Mouse (Mus musculus) cortical plate, adult 2 months (tissue): ENCODE data around the gene Chst4.

ENCODE experiments used
- CTCF ChIP-seq: fragments of 200-500 bp; IDR thresholded peaks from 2 replicates; pipeline ENCODE4 v1.5.1; 2011; ENCODE audit warnings: mild to moderate bottlenecking, control low read depth, low read length; ENCODE audit not compliant: insufficient read depth; ENCODE audit errors: extremely low read depth
- POLR2A ChIP-seq: fragments of 200-500 bp; IDR thresholded peaks from 2 replicates; pipeline ENCODE4 v1.6.1; 2011; ENCODE audit warnings: mild to moderate bottlenecking, low read length, control low read depth; ENCODE audit not compliant: insufficient read depth; ENCODE audit errors: extremely low read depth

DNA sequence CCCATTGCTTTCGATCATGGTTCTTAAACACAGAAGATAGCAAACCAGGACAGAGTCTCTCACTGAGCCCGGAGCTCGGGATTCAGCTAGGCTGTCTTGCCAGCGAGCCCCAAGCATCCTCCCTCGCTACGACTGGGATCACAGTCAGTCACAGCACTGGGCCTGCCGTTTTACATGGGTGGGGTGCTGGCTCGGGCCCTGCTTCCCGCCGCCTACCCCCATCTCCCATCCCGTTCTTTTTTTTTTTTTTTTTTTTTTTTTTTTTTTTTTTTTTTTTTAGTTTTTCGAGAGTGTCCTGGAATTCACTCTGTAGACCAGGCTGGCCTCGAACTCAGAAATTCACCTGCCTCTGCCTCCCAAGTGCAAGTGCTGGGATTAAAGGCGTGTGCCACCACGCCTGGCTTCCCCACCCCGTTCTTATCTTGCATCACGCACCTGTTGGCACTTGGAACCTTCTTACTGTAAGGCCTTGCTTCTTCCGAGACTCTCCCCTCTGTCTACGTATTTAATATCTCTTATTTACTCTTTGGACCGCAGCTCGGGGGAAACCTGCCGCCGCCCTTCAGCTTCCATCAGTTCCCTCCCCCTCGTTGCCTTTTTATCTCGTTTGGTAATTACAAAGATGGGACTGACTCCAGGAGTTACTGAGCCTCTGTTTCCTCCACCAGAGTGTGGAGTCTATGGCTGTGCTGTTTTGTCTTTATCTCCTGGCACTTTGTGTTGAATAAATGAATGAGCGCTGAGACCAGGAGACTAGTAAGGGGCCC is 31.1 kb downstream of the Chst4 start:
- TF ChIP-seq POLR2A (no peak), CTCF (no peak)
